ENCODE assay signal across 22 mouse cellular contexts in genomic region chr8:56392158-56392557, GRCm38 (mm10).
"Had no signal": no experiment of that assay in that cellular context is flagged by ENCODE, and none has a peak within 500 bp of the region (broad histone marks: within the 10 kb centered on the region; RNA-seq: fewer than 3 reads in every experiment).

No protein-coding gene starts in this region.

- H3K36me3 ChIP-seq: limb, embryonic 10.5 days; limb, embryonic 12.5 days; limb, embryonic 13.5 days; limb, embryonic 15.5 days; liver, embryonic 12.5 days; liver, embryonic 13.5 days; liver, embryonic 15.5 days; lung, embryonic 15.5 days; midbrain, embryonic 10.5 days; midbrain, embryonic 12.5 days; midbrain, embryonic 13.5 days; neural tube, embryonic 12.5 days had no signal

- ATAC-seq: liver, embryonic 12.5 days; liver, postnatal 0 days; lung, postnatal 0 days; midbrain, embryonic 13.5 days; midbrain, embryonic 16.5 days had no signal

- H3K9me3 ChIP-seq: limb, embryonic 10.5 days; limb, embryonic 12.5 days; limb, embryonic 13.5 days; limb, embryonic 15.5 days; liver, embryonic 12.5 days; liver, embryonic 13.5 days; liver, embryonic 15.5 days; lung, embryonic 15.5 days; megakaryocyte, embryonic 14.5 days; midbrain, embryonic 10.5 days; midbrain, embryonic 12.5 days; midbrain, embryonic 13.5 days; neural tube, embryonic 12.5 days had no signal

- H3K27me3 ChIP-seq: limb, embryonic 12.5 days; limb, embryonic 13.5 days; limb, embryonic 15.5 days; liver, embryonic 12.5 days; liver, embryonic 13.5 days; liver, embryonic 15.5 days; lung, embryonic 15.5 days; megakaryocyte, embryonic 14.5 days; midbrain, embryonic 12.5 days; midbrain, embryonic 13.5 days; neural tube, embryonic 12.5 days had no signal

- H3K4me1 ChIP-seq: limb, embryonic 10.5 days; limb, embryonic 12.5 days; limb, embryonic 13.5 days; limb, embryonic 15.5 days; liver, embryonic 12.5 days; liver, embryonic 13.5 days; liver, embryonic 15.5 days; lung, embryonic 15.5 days; megakaryocyte, embryonic 14.5 days; midbrain, embryonic 10.5 days; midbrain, embryonic 12.5 days; midbrain, embryonic 13.5 days; neural tube, embryonic 12.5 days had no signal

- H3K4me3 ChIP-seq: left cerebral cortex, adult 2 months; limb, embryonic 10.5 days; limb, embryonic 12.5 days; limb, embryonic 13.5 days; limb, embryonic 15.5 days; liver, embryonic 12.5 days; liver, embryonic 13.5 days; liver, embryonic 15.5 days; lung, embryonic 15.5 days; megakaryocyte, embryonic 14.5 days; midbrain, embryonic 10.5 days; midbrain, embryonic 12.5 days; midbrain, embryonic 13.5 days; neural tube, embryonic 12.5 days had no signal

- H3K27ac ChIP-seq: left cerebral cortex, adult 2 months; limb, embryonic 10.5 days; limb, embryonic 12.5 days; limb, embryonic 13.5 days; limb, embryonic 15.5 days; liver, embryonic 12.5 days; liver, embryonic 13.5 days; liver, embryonic 14.5 days; liver, embryonic 15.5 days; lung, embryonic 15.5 days; macrophage; midbrain, embryonic 10.5 days; midbrain, embryonic 12.5 days; midbrain, embryonic 13.5 days; neural tube, embryonic 12.5 days had no signal

- H3K4me2 ChIP-seq: limb, embryonic 12.5 days; limb, embryonic 13.5 days; limb, embryonic 15.5 days; liver, embryonic 11.5 days; liver, embryonic 12.5 days; liver, embryonic 13.5 days; liver, embryonic 15.5 days; lung, embryonic 14.5 days; lung, embryonic 15.5 days; midbrain, embryonic 11.5 days; midbrain, embryonic 12.5 days; midbrain, embryonic 13.5 days; neural tube, embryonic 12.5 days had no signal

- H3K9ac ChIP-seq: limb, embryonic 12.5 days; limb, embryonic 13.5 days; limb, embryonic 15.5 days; liver, embryonic 12.5 days; liver, embryonic 13.5 days; liver, embryonic 14.5 days; liver, embryonic 15.5 days; liver, postnatal 0 days; lung, embryonic 14.5 days; lung, embryonic 15.5 days; midbrain, embryonic 12.5 days; midbrain, embryonic 13.5 days; neural tube, embryonic 12.5 days had no signal
